Mouse (Mus musculus): ENCODE measurements around the gene Drd1. TPM values are rescaled to one million over a fixed set of nuclear protein-coding genes. Genes with fewer than 3 reads are reported as not detected.

Gene Drd1
- polyA plus RNA-seq, 1 experiment from 2014 or later: 0.22 TPM

- Histone ChIP-seq H3K4me3 (peak overlapping the region; percentile 68), H3K36me3 (no peaks in the 10 kb centered on the region), H3K4me2 (replicated peaks) (peak overlapping the region; percentile 68), H3K27me3 (no peaks in the 10 kb centered on the region), H3K4me1 (peaks cover 9% of the 10 kb centered on the region; the same call in 1 of the 2 replicates), H3K27ac (0 out of 2 replicates have a peak overlapping the region, but pooled peaks have one; percentile 23), H3K9ac (peak overlapping the region; percentile 75), H3K9me3 (no peaks in the 10 kb centered on the region)
- 34% methylated on average over 10 of the region's 10 CpGs for WGBS
- no peak for ATAC-seq (ENCODE audit: insufficient number of reproducible peaks, insufficient read depth, low FRiP score, low TSS enrichment)
Observed at GRCm38 (mm10) chr13:54072526-54073057, 17.1 kb upstream of the Drd1 start.

GRCm38 (mm10) chr13:54071606-54072331 is 16.3 kb upstream of the Drd1 start, which contains the start of gene Sfxn1:
TSS of gene Sfxn1 (plus strand) at chr13:54071869.
- peak within 1 kb of the TSS; percentile 68 for H3K4me3 ChIP-seq
- H3K27ac ChIP-seq: peak within 1 kb of the TSS; percentile 72
- no peaks in the 10 kb centered on the region for H3K36me3 ChIP-seq
- peak within 1 kb of the TSS; percentile 75 for H3K9ac ChIP-seq
- H3K4me2 ChIP-seq (replicated peaks): peak within 1 kb of the TSS; percentile 68
- WGBS: under 1% methylated on average over 55 of the region's 74 CpGs
- no peaks in the 10 kb centered on the region for H3K27me3 ChIP-seq
- peaks cover 9% of the 10 kb centered on the region; the same call in 1 of the 2 replicates for H3K4me1 ChIP-seq
- H3K9me3 ChIP-seq: no peaks in the 10 kb centered on the region
- ATAC-seq (ENCODE audit: insufficient number of reproducible peaks, insufficient read depth, low FRiP score, low TSS enrichment): peak; percentile 85

- no peak overlapping the region for H3K4me3 ChIP-seq
- H3K9me3 ChIP-seq: no peaks in the 10 kb centered on the region
- ATAC-seq (ENCODE audit: insufficient number of reproducible peaks, insufficient read depth, low FRiP score, low TSS enrichment): no peak
- H3K27me3 ChIP-seq: no peaks in the 10 kb centered on the region
- no peaks in the 10 kb centered on the region for H3K36me3 ChIP-seq
- H3K9ac ChIP-seq: no peak overlapping the region
- peaks cover 9% of the 10 kb centered on the region; the same call in 1 of the 2 replicates for H3K4me1 ChIP-seq
- H3K27ac ChIP-seq: no peak overlapping the region
- no peak overlapping the region for H3K4me2 ChIP-seq (replicated peaks)
- 93% methylated on average over 9 of the region's 9 CpGs for WGBS
Observed at GRCm38 (mm10) chr13:54071011-54071410, 15.5 kb upstream of the Drd1 start.

DNA sequence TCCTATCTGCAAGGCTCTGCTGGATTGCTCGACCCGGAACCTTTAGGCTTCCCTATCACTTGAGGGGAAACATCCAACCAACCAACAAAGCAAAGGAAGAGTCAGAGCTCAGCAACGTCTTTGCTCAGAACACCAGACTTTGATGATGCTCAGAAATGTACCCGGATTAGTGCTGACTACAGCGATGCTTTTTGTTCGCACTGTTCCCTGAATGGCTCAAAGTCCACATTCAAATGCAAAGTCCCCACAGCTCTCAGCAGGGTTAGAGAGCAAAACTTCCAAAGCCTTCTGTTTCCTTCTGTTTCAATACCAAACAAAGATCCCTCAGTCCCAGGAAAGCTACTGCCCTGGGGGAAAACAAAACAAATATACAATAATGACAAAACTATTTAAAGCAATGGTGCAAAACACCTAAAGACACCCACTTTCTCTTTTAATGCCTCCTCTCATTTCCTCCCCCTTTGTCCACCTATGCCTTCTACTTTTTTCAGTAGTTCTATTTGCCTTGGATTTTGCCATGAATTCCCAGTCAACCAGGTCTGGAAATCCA is 12.2 kb upstream of the Drd1 start:
- Histone ChIP-seq H3K27me3 (no peaks in the 10 kb centered on the region), H3K9ac (no peak overlapping the region), H3K9me3 (no peaks in the 10 kb centered on the region), H3K4me3 (no peak overlapping the region), H3K36me3 (no peaks in the 10 kb centered on the region), H3K4me2 (replicated peaks) (no peak overlapping the region), H3K4me1 (no peaks in the 10 kb centered on the region; the same call in 1 of the 2 replicates), H3K27ac (no peak overlapping the region)
- no peak for ATAC-seq (ENCODE audit: insufficient number of reproducible peaks, insufficient read depth, low FRiP score, low TSS enrichment)
- WGBS: 15% methylated on average over 6 of the region's 6 CpGs

DNA sequence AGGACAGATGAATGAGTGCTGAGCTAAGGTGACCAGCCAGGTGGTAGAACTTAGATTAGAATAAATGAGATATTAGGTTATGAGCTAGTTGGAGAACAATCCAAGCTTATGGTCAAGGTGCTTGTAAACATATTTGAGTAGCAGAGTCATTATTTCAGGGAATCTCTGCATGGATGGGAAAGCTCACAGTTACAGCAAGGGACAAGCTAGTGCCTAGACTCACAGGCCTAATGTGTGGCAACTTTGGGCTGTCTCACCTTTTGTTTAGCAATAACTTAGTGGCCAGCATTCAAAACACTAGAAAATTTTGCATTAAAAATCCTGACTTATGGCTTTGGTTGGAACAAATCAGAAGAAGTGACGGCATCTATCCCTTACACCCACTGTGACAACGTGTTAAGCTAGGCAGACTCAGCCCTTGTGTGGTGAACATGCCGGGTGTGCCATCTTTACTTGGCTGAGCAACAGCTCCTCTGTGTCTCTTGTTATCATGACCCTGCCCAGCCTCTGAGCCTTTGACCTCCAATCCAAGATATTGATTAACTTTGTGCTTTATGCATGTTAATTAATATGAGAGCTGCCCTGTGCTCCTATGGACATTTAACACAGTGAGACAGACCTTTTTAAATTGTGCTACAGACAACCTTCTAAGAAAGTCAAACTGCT is 10.7 kb upstream of the Drd1 start:
- Histone ChIP-seq H3K9ac (no peak overlapping the region), H3K9me3 (no peaks in the 10 kb centered on the region), H3K4me3 (no peak overlapping the region), H3K27ac (no peak overlapping the region), H3K4me2 (replicated peaks) (no peak overlapping the region), H3K27me3 (no peaks in the 10 kb centered on the region), H3K36me3 (no peaks in the 10 kb centered on the region), H3K4me1 (no peaks in the 10 kb centered on the region)
- 90% methylated on average over 3 of the region's 3 CpGs for WGBS
- no peak for ATAC-seq (ENCODE audit: insufficient number of reproducible peaks, insufficient read depth, low FRiP score, low TSS enrichment)

- ATAC-seq (ENCODE audit: insufficient number of reproducible peaks, insufficient read depth, low FRiP score, low TSS enrichment): no peak
- Histone ChIP-seq H3K9me3 (no peaks in the 10 kb centered on the region), H3K27me3 (no peaks in the 10 kb centered on the region), H3K4me3 (no peak overlapping the region), H3K27ac (no peak overlapping the region), H3K4me1 (no peaks in the 10 kb centered on the region), H3K36me3 (no peaks in the 10 kb centered on the region), H3K9ac (no peak overlapping the region), H3K4me2 (replicated peaks) (no peak overlapping the region)
- WGBS: 1% methylated on average over 3 of the region's 3 CpGs
Observed at GRCm38 (mm10) chr13:54063292-54063691, 7.8 kb upstream of the Drd1 start.

DNA sequence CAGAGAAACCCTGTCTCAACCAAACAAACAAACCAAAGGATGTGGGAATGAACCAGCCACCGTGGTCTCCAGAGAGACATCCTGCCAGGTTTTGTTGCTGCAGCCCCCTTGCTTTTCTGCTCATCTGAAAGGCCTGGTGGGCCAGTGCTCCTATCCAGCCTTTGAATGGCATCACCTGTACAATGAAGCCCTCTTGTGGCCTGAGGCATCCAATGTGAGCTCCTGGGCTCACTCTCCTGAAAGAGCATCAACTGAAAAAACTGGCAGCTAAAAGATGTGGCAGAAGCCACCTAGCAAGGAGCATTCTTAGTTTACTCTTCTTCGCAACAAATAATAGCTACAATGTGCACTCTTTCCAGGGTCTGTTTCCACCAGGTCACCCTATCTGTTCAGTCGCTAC is 6.6 kb upstream of the Drd1 start:
- H3K9ac ChIP-seq: no peak overlapping the region
- no peak overlapping the region for H3K27ac ChIP-seq
- 87% methylated on average over 3 of the region's 3 CpGs for WGBS
- no peaks in the 10 kb centered on the region for H3K27me3 ChIP-seq
- no peak for ATAC-seq (ENCODE audit: insufficient number of reproducible peaks, insufficient read depth, low FRiP score, low TSS enrichment)
- H3K36me3 ChIP-seq: no peaks in the 10 kb centered on the region
- no peaks in the 10 kb centered on the region for H3K9me3 ChIP-seq
- H3K4me2 ChIP-seq (replicated peaks): no peak overlapping the region
- H3K4me1 ChIP-seq: no peaks in the 10 kb centered on the region
- no peak overlapping the region for H3K4me3 ChIP-seq

GRCm38 (mm10) chr13:54054962-54055361 is 543 bp downstream of the Drd1 start:
- 0 out of 2 replicates have a peak, but pooled peaks have one; percentile 28 for ATAC-seq (ENCODE audit: insufficient number of reproducible peaks, insufficient read depth, low FRiP score, low TSS enrichment)
- no peaks in the 10 kb centered on the region for H3K36me3 ChIP-seq
- peak overlapping the region; percentile 89 for H3K4me2 ChIP-seq (replicated peaks)
- H3K4me1 ChIP-seq: peaks cover 11% of the 10 kb centered on the region; the same call in 1 of the 2 replicates
- H3K27me3 ChIP-seq: peaks cover 36% of the 10 kb centered on the region
- peak overlapping the region; percentile 42 for H3K4me3 ChIP-seq
- no peak overlapping the region for H3K27ac ChIP-seq
- H3K9ac ChIP-seq: peak overlapping the region; percentile 30; the same call in 1 of the 2 replicates
- WGBS: 1% methylated on average over 20 of the region's 20 CpGs
- H3K9me3 ChIP-seq: no peaks in the 10 kb centered on the region

DNA sequence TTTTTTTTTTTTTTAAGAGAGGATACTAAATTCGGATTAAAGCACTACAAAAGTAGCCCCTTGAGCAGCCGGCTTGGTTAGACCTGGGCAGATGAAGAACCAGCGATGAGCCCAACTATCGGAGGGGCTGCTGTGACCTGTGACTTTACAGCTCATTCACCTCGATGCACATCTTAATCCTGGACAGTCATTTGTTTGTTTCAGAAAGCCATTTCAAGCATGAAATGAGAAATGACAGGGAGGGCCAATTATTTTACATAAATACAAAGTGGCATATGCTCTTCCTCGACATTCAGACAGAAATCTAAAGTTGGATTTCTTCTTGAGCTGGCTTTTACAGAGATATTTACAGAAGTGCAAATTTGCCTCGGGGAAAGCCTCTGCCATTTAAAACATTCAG is 3.9 kb downstream of the Drd1 start:
- no peak for ATAC-seq (ENCODE audit: insufficient number of reproducible peaks, insufficient read depth, low FRiP score, low TSS enrichment)
- WGBS: 57% methylated on average over 7 of the region's 7 CpGs

DNA sequence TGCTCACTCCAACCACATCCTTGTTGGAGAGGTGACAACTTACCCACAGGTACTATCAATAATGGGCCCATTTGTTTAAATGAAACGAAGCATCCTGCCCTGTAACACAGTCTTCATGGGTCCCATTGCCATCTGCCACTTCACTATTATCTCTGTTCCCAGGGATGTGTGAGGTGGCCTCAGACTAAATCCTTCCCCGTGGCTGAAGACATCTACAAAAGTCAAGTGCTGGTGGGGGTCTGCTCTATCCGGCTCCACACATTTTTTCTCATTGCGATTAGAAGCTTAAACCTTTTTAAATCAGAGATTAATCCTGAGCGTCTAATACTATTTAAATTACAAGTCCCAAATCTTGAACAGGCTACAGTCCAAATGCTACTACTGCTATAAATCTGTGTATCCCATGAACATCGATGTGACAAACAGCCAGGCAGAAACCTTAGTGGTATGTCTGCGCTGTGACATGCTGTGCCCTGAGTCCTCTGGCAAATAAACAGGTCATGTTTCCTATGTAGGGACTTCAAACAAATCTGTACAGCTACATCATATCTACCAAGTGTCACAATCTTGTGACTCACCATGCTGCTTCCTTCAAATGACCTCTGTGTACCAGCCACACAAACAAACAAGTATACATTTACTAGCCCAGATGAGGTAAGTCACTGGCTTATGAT is 6.7 kb downstream of the Drd1 start:
- H3K9me3 ChIP-seq: no peaks in the 10 kb centered on the region
- peaks cover 7% of the 10 kb centered on the region; the same call in 1 of the 2 replicates for H3K4me1 ChIP-seq
- no peak overlapping the region for H3K4me2 ChIP-seq (replicated peaks)
- H3K27ac ChIP-seq: no peak overlapping the region
- H3K9ac ChIP-seq: no peak overlapping the region
- H3K27me3 ChIP-seq: peaks cover 12% of the 10 kb centered on the region
- no peak overlapping the region for H3K4me3 ChIP-seq
- no peak for ATAC-seq (ENCODE audit: insufficient number of reproducible peaks, insufficient read depth, low FRiP score, low TSS enrichment)
- WGBS: 83% methylated on average over 7 of the region's 7 CpGs
- H3K36me3 ChIP-seq: no peaks in the 10 kb centered on the region

More for the DNA sequence above, 3.9 kb downstream of the Drd1 start:
- Histone ChIP-seq H3K4me2 (replicated peaks) (no peak overlapping the region), H3K4me3 (no peak overlapping the region), H3K4me1 (peaks cover 13% of the 10 kb centered on the region; the same call in 1 of the 2 replicates), H3K9me3 (no peaks in the 10 kb centered on the region), H3K36me3 (no peaks in the 10 kb centered on the region), H3K9ac (no peak overlapping the region), H3K27ac (no peak overlapping the region), H3K27me3 (peaks cover 36% of the 10 kb centered on the region)

DNA sequence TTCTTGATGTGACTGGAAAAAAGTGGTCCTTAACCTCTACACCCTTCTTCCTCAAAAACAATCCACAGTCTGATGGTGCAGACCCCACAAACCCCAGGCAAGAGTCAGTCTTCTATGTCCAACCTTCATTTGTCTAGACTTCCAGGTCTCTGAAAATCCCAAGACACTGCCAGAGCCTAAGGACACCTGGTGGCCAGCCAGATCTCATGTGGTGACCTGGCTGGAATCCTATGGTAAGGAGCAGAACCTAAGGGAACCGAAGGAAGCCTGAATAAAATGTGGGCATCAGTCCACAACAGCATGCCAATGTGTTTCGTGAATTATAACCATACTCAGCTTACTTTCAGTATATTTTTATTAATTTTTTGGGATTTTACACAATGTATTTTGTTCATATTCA is 15.2 kb downstream of the Drd1 start:
- H3K9me3 ChIP-seq: no peaks in the 10 kb centered on the region
- WGBS: 93% methylated on average over 2 of the region's 2 CpGs
- H3K9ac ChIP-seq: no peak overlapping the region
- 0 out of 2 replicates have a peak, but pooled peaks cover 4% of the 10 kb centered on the region for H3K4me1 ChIP-seq
- no peak overlapping the region for H3K4me3 ChIP-seq
- H3K4me2 ChIP-seq (replicated peaks): no peak overlapping the region
- H3K36me3 ChIP-seq: no peaks in the 10 kb centered on the region
- no peak for ATAC-seq (ENCODE audit: insufficient number of reproducible peaks, insufficient read depth, low FRiP score, low TSS enrichment)
- H3K27ac ChIP-seq: no peak overlapping the region
- no peaks in the 10 kb centered on the region for H3K27me3 ChIP-seq

Measured in embryonic facial prominence, embryonic 12.5 days (tissue).